Mouse (Mus musculus) stomach, embryonic 15.5 days (tissue): Measurements from ENCODE around the gene Gm11127. TPM values are rescaled to one million over a fixed set of nuclear protein-coding genes. Genes with fewer than 3 reads are reported as not detected.
"Not testable (repeated sequence)": the region's sequence is repeated elsewhere in the genome, so short reads cannot be mapped to it uniquely, and the experiment has no call there.

Experiments
- ATAC-seq: fragments of 200-750 bp; cut with Nextera tagmentation; 2 replicates; pipeline ENCODE4 v1.8.0; 2017; ENCODE audit warnings: low read depth, moderate number of reproducible peaks, moderate TSS enrichment; ENCODE audit not compliant: insufficient read depth, low FRiP score
- H3K27ac ChIP-seq: fragments of 300-500 bp; sonication (generic); 2 replicates; pipeline ENCODE4 v1.5.1; 2015; ENCODE audit warnings: mild to moderate bottlenecking, inconsistent platforms
- H3K27me3 ChIP-seq: fragments of 300-500 bp; sonication (generic); replicated peaks from 2 replicates; pipeline ENCODE4 v1.6.1; 2015; ENCODE audit warnings: inconsistent platforms
- H3K36me3 ChIP-seq: fragments of 300-500 bp; sonication (generic); 2 replicates; pipeline ENCODE4 v1.6.1; 2015; ENCODE audit warnings: inconsistent platforms
- H3K4me1 ChIP-seq: fragments of 300-500 bp; sonication (generic); 2 replicates; pipeline ENCODE4 v1.6.1; 2015; ENCODE audit warnings: inconsistent platforms
- H3K4me2 ChIP-seq: fragments of 300-500 bp; sonication (generic); 2 replicates; pipeline ENCODE4 v1.6.1; 2015; ENCODE audit warnings: mild to moderate bottlenecking, inconsistent platforms
- H3K4me3 ChIP-seq: fragments of 300-500 bp; sonication (generic); replicated peaks from 2 replicates; pipeline ENCODE4 v1.5.1; 2015; ENCODE audit warnings: inconsistent platforms
- H3K9ac ChIP-seq: fragments of 300-500 bp; sonication (generic); 2 replicates; pipeline ENCODE4 v1.6.1; 2015; ENCODE audit warnings: inconsistent platforms
- H3K9me3 ChIP-seq: fragments of 300-500 bp; sonication (generic); 2 replicates; pipeline ENCODE4 v1.6.1; 2016; ENCODE audit warnings: inconsistent platforms
- WGBS: fragments of 180-500 bp; shearing (Covaris S2); methylation state at CpG from one replicate; pipeline ENCODE4 v1.1.7; 2015; 5-methylcytosine and 5-hydroxymethylcytosine counted together
- polyA plus RNA-seq: library from polyadenylated mRNA; unstranded; fragments of >200 nt; fragmentation: Nextera tagmentation; extraction: Ambion mirVana; gene quantifications from 2 replicates; pipeline ENCODE4 v1.2.1, GENCODE M21; 2015

The Gm11127 gene
- polyA plus RNA-seq, result 0.28 and 0.50 TPM in 2 replicates

GRCm38 (mm10) chr17:36058362-36058761, at the start of gene Gm11127:
Gene Gm11127, minus strand, starts transcription at chr17:36058371.
- 0 out of 2 replicates have a peak, but pooled peaks have one; percentile 22 for ATAC-seq
- not testable (repeated sequence) for H3K4me3 ChIP-seq, H3K4me2 ChIP-seq, H3K4me1 ChIP-seq, H3K36me3 ChIP-seq, H3K9ac ChIP-seq, H3K9me3 ChIP-seq, H3K27me3 ChIP-seq, H3K27ac ChIP-seq
- WGBS, result 63% methylated on average over 1 of the region's 1 CpGs

GRCm38 (mm10) chr17:36102091-36102490, 43.9 kb upstream of the Gm11127 start:
- not testable (repeated sequence) for H3K4me3 ChIP-seq, ATAC-seq, H3K36me3 ChIP-seq, H3K9me3 ChIP-seq, H3K27me3 ChIP-seq, H3K27ac ChIP-seq, H3K4me2 ChIP-seq, H3K9ac ChIP-seq, H3K4me1 ChIP-seq
- 86% methylated on average over 12 of the region's 12 CpGs for WGBS

- not testable (repeated sequence) for ATAC-seq, H3K4me1 ChIP-seq, H3K9ac ChIP-seq, H3K27me3 ChIP-seq, H3K9me3 ChIP-seq, H3K36me3 ChIP-seq, H3K27ac ChIP-seq, H3K4me2 ChIP-seq, H3K4me3 ChIP-seq
- 67% methylated on average over 2 of the region's 2 CpGs for WGBS
Observed at GRCm38 (mm10) chr17:36099603-36100002, 41.4 kb upstream of the Gm11127 start.

- Histone ChIP-seq H3K4me3 (no peak overlapping the region), H3K27ac (no peak overlapping the region), H3K36me3 (no peaks in the 10 kb centered on the region), H3K9me3 (no peaks in the 10 kb centered on the region), H3K9ac (no peak overlapping the region), H3K4me1 (no peaks in the 10 kb centered on the region), H3K27me3 (no peaks in the 10 kb centered on the region; the same call in 1 of the 2 replicates), H3K4me2 (no peak overlapping the region)
- ATAC-seq, result no peak
- WGBS, result 21% methylated on average over 3 of the region's 3 CpGs
Observed at GRCm38 (mm10) chr17:36093936-36094335, 35.8 kb upstream of the Gm11127 start.

GRCm38 (mm10) chr17:36092520-36092919, 34.3 kb upstream of the Gm11127 start:
- not testable (repeated sequence) for H3K27ac ChIP-seq, H3K9me3 ChIP-seq, H3K9ac ChIP-seq, H3K4me3 ChIP-seq, H3K4me2 ChIP-seq, H3K36me3 ChIP-seq, ATAC-seq, H3K27me3 ChIP-seq, H3K4me1 ChIP-seq

- ATAC-seq, H3K9ac ChIP-seq, H3K36me3 ChIP-seq, H3K27ac ChIP-seq, H3K9me3 ChIP-seq, H3K27me3 ChIP-seq, H3K4me1 ChIP-seq, H3K4me2 ChIP-seq, H3K4me3 ChIP-seq: not testable (repeated sequence)
- WGBS, result no CpG with 5 or more reads among the region's 2 CpGs
Observed at GRCm38 (mm10) chr17:36091933-36092332, 33.8 kb upstream of the Gm11127 start.

- not testable (repeated sequence) for ATAC-seq, H3K9ac ChIP-seq, H3K4me2 ChIP-seq, H3K4me3 ChIP-seq, H3K4me1 ChIP-seq, H3K27ac ChIP-seq, H3K9me3 ChIP-seq, H3K36me3 ChIP-seq
- peaks cover 21% of the 10 kb centered on the region for H3K27me3 ChIP-seq
- WGBS, result 46% methylated on average over 1 of the region's 1 CpGs
Observed at GRCm38 (mm10) chr17:36085976-36086375, 27.8 kb upstream of the Gm11127 start.

- no peak overlapping the region for H3K27ac ChIP-seq
- peak overlapping the region; percentile 52 for H3K4me3 ChIP-seq
- peaks cover 21% of the 10 kb centered on the region for H3K27me3 ChIP-seq
- peaks cover 7% of the 10 kb centered on the region for H3K4me1 ChIP-seq
- no peaks in the 10 kb centered on the region for H3K9me3 ChIP-seq
- under 1% methylated on average over 41 of the region's 42 CpGs for WGBS
- peak overlapping the region; percentile 99 for H3K4me2 ChIP-seq
- no peak overlapping the region for H3K9ac ChIP-seq
- ATAC-seq, result no peak
- H3K36me3 ChIP-seq, result no peaks in the 10 kb centered on the region
Observed at GRCm38 (mm10) chr17:36083870-36084451, 25.8 kb upstream of the Gm11127 start.

GRCm38 (mm10) chr17:36083266-36083869, 25.2 kb upstream of the Gm11127 start:
- Histone ChIP-seq H3K36me3 (no peaks in the 10 kb centered on the region), H3K27ac (no peak overlapping the region), H3K4me2 (peak overlapping the region; percentile 99), H3K27me3 (peaks cover 21% of the 10 kb centered on the region), H3K9ac (no peak overlapping the region), H3K4me3 (peak overlapping the region; percentile 52), H3K4me1 (peaks cover 7% of the 10 kb centered on the region), H3K9me3 (no peaks in the 10 kb centered on the region)
- no peak for ATAC-seq
- under 1% methylated on average over 46 of the region's 46 CpGs for WGBS

GRCm38 (mm10) chr17:36082519-36083232, 24.5 kb upstream of the Gm11127 start:
- Histone ChIP-seq H3K4me2 (peak overlapping the region; percentile 99), H3K27me3 (peaks cover 21% of the 10 kb centered on the region), H3K4me3 (peak overlapping the region; percentile 52)
- not testable (repeated sequence) for H3K9ac ChIP-seq, H3K9me3 ChIP-seq, H3K36me3 ChIP-seq, ATAC-seq, H3K4me1 ChIP-seq, H3K27ac ChIP-seq
- 26% methylated on average over 6 of the region's 6 CpGs for WGBS

GRCm38 (mm10) chr17:36081901-36082300, 23.7 kb upstream of the Gm11127 start:
- not testable (repeated sequence) for ATAC-seq, H3K27ac ChIP-seq, H3K4me1 ChIP-seq, H3K9ac ChIP-seq, H3K4me3 ChIP-seq, H3K9me3 ChIP-seq, H3K36me3 ChIP-seq, H3K4me2 ChIP-seq
- peaks cover 21% of the 10 kb centered on the region for H3K27me3 ChIP-seq

- Histone ChIP-seq H3K4me2 (no peak overlapping the region), H3K4me3 (no peak overlapping the region), H3K27ac (no peak overlapping the region), H3K9ac (no peak overlapping the region), H3K36me3 (no peaks in the 10 kb centered on the region), H3K4me1 (no peaks in the 10 kb centered on the region), H3K9me3 (no peaks in the 10 kb centered on the region), H3K27me3 (no peaks in the 10 kb centered on the region)
- 32% methylated on average over 2 of the region's 2 CpGs for WGBS
- no peak for ATAC-seq
Observed at GRCm38 (mm10) chr17:36060829-36061228, 2.7 kb upstream of the Gm11127 start.
